23 mouse cellular contexts compared by ENCODE assay signal in genomic region chr11:102008372-102008771, GRCm38 (mm10). TPM values are rescaled to one million over a fixed set of nuclear protein-coding genes. Genes with fewer than 3 reads are reported as not detected.
DNase-seq lines count a peak whose midpoint lies in the region; ATAC-seq and TF ChIP-seq lines count a peak whose summit lies in the region.
"Had no signal": no experiment of that assay in that cellular context is flagged by ENCODE, and none has a peak within 500 bp of the region (broad histone marks: within the 10 kb centered on the region; RNA-seq: fewer than 3 reads in every experiment).

No protein-coding gene starts in this region.

- H3K36me3 ChIP-seq in heart, embryonic 10.5 days: peaks cover 33% of the 10 kb centered on the region
- H3K36me3 ChIP-seq in heart, adult 2 months (ENCODE audit: control insufficient read depth, insufficient read depth, low read length): no peaks in the 10 kb centered on the region
- 0 out of 2 replicates have a peak, but pooled peaks cover 4% of the 10 kb centered on the region for H3K36me3 ChIP-seq in heart, postnatal 0 days (replicated peaks; ENCODE audit: control insufficient read depth, insufficient read depth, low read length)
- H3K36me3 ChIP-seq in limb, embryonic 10.5 days: peaks cover 99% of the 10 kb centered on the region
- peaks cover 6% of the 10 kb centered on the region; the same call in 1 of the 2 replicates for H3K36me3 ChIP-seq in hindbrain, embryonic 11.5 days (ENCODE audit: control insufficient read depth, insufficient read depth, low read length)

- no peaks in the 10 kb centered on the region for H3K79me2 ChIP-seq in heart, adult 2 months (replicated peaks; ENCODE audit: control insufficient read depth, insufficient read depth, low read length)

- 85% methylated on average over 8 of the region's 8 CpGs for WGBS in heart, embryonic 10.5 days
- 86% methylated on average over 8 of the region's 8 CpGs for WGBS in heart, adult 2 months
- 74% methylated on average over 8 of the region's 8 CpGs for WGBS in heart, postnatal 0 days
- WGBS in limb, embryonic 10.5 days: 96% methylated on average over 8 of the region's 8 CpGs
- WGBS in hindbrain, embryonic 11.5 days: 92% methylated on average over 8 of the region's 8 CpGs

- intact Hi-C loops in heart, adult 2 months (cut with DNase I): no loop called here

- no peak for TF ChIP-seq CTCF in heart, adult 2 months (IDR thresholded peaks at IDR 0.05)
- no peak for TF ChIP-seq CTCF in heart, postnatal 0 days (IDR thresholded peaks at IDR 0.05; ENCODE audit: low read depth)

- no peak for DNase-seq in heart, embryonic 10.5 days (ENCODE audit: low spot score)
- DNase-seq in heart, adult 2 months: no peak
- no peak for DNase-seq in heart, postnatal 0 days (ENCODE audit: low spot score)
- DNase-seq in heart, adult 18-20 months: no peak
- DNase-seq in limb, embryonic 10.5 days (ENCODE audit: low spot score): no peak
- DNase-seq in ovary, postnatal 14 days (ENCODE audit: low spot score): no peak
- no peak for DNase-seq in hindbrain, embryonic 11.5 days (ENCODE audit: low spot score)
- DNase-seq: adrenal gland, adult 8-10 months; adrenal gland, postnatal 36 days; cerebellum, adult 9-11 months; cerebellum, postnatal 36 days; forebrain, postnatal 0 days; gastrocnemius, postnatal 14 days; kidney, adult 2 months had no signal

- ATAC-seq in heart, postnatal 0 days (ENCODE audit: insufficient read depth, low read depth): no peak
- no peak for ATAC-seq in hindbrain, embryonic 11.5 days (ENCODE audit: low FRiP score)
- ATAC-seq: forebrain, postnatal 0 days; hindbrain, embryonic 16.5 days; inflammation-experienced regulatory T-cells, adult 6 months had no signal

- H3K27me3 ChIP-seq in heart, embryonic 10.5 days (ENCODE audit: insufficient read depth, poor library complexity, severe bottlenecking): peaks cover 8% of the 10 kb centered on the region
- H3K27me3 ChIP-seq in heart, adult 2 months (ENCODE audit: control insufficient read depth, insufficient read depth, low read length): no peaks in the 10 kb centered on the region
- H3K27me3 ChIP-seq in heart, postnatal 0 days (ENCODE audit: control insufficient read depth, insufficient read depth, low read length): no peaks in the 10 kb centered on the region
- H3K27me3 ChIP-seq in limb, embryonic 10.5 days (ENCODE audit: low read depth, poor library complexity, severe bottlenecking): no peaks in the 10 kb centered on the region
- no peaks in the 10 kb centered on the region for H3K27me3 ChIP-seq in hindbrain, embryonic 11.5 days (ENCODE audit: control insufficient read depth, insufficient read depth, low read length)
- H3K27me3 ChIP-seq: embryonic facial prominence, embryonic 13.5 days; hindbrain, embryonic 12.5 days had no signal

- no peak for TF ChIP-seq EP300 in heart, adult 2 months (IDR thresholded peaks at IDR 0.05; ENCODE audit: insufficient read depth, low read depth, low read length)
- TF ChIP-seq EP300 in heart, postnatal 0 days (IDR thresholded peaks at IDR 0.05; ENCODE audit: low read depth): no peak

- no peak overlapping the region for H3K4me3 ChIP-seq in heart, embryonic 10.5 days
- no peak overlapping the region for H3K4me3 ChIP-seq in heart, adult 2 months
- H3K4me3 ChIP-seq in heart, postnatal 0 days (ENCODE audit: low read depth, low read length): no peak overlapping the region
- H3K4me3 ChIP-seq in limb, embryonic 10.5 days: no peak overlapping the region
- no peak overlapping the region for H3K4me3 ChIP-seq in hindbrain, embryonic 11.5 days (ENCODE audit: low read depth, low read length)
- H3K4me3 ChIP-seq: embryonic facial prominence, embryonic 13.5 days; hindbrain, embryonic 12.5 days; kidney, embryonic 15.5 days had no signal

- no peak for TF ChIP-seq POLR2A in heart, adult 2 months (IDR thresholded peaks at IDR 0.05; ENCODE audit: insufficient read depth, low read depth, low read length)

- H3K4me1 ChIP-seq in heart, embryonic 10.5 days: peaks cover 18% of the 10 kb centered on the region
- peaks cover 3% of the 10 kb centered on the region; the same call in 1 of the 2 replicates for H3K4me1 ChIP-seq in heart, adult 2 months (ENCODE audit: control insufficient read depth, insufficient read depth, low read length)
- H3K4me1 ChIP-seq in heart, postnatal 0 days (ENCODE audit: control insufficient read depth, insufficient read depth): no peaks in the 10 kb centered on the region
- H3K4me1 ChIP-seq in limb, embryonic 10.5 days: peaks cover 18% of the 10 kb centered on the region
- H3K4me1 ChIP-seq in hindbrain, embryonic 11.5 days (replicated peaks; ENCODE audit: control insufficient read depth, insufficient read depth, low read length): 0 out of 2 replicates have a peak, but pooled peaks cover 2% of the 10 kb centered on the region
- H3K4me1 ChIP-seq: embryonic facial prominence, embryonic 13.5 days; kidney, embryonic 15.5 days had no signal

- H3K9ac ChIP-seq in heart, adult 2 months (ENCODE audit: low read depth, low read length): no peak overlapping the region
- no peak overlapping the region for H3K9ac ChIP-seq in heart, postnatal 0 days (replicated peaks; ENCODE audit: low read depth, low read length)
- H3K9ac ChIP-seq in hindbrain, embryonic 11.5 days (ENCODE audit: low read depth, low read length): no peak overlapping the region
- H3K9ac ChIP-seq: embryonic facial prominence, embryonic 13.5 days; forebrain, postnatal 0 days; hindbrain, embryonic 12.5 days; kidney, embryonic 15.5 days had no signal

- no peaks in the 10 kb centered on the region for H3K9me3 ChIP-seq in heart, embryonic 10.5 days
- no peaks in the 10 kb centered on the region for H3K9me3 ChIP-seq in heart, postnatal 0 days (replicated peaks; ENCODE audit: control insufficient read depth, low read length)
- H3K9me3 ChIP-seq in limb, embryonic 10.5 days (replicated peaks): no peaks in the 10 kb centered on the region
- H3K9me3 ChIP-seq in hindbrain, embryonic 11.5 days (ENCODE audit: control insufficient read depth, low read length): no peaks in the 10 kb centered on the region
- H3K9me3 ChIP-seq: embryonic facial prominence, embryonic 13.5 days; hindbrain, embryonic 12.5 days; kidney, embryonic 15.5 days had no signal

- H3K4me2 ChIP-seq in heart, postnatal 0 days (ENCODE audit: low read depth, low read length): no peak overlapping the region
- no peak overlapping the region for H3K4me2 ChIP-seq in hindbrain, embryonic 11.5 days (replicated peaks; ENCODE audit: low read depth, low read length)
- H3K4me2 ChIP-seq: embryonic facial prominence, embryonic 13.5 days; heart, embryonic 11.5 days; hindbrain, embryonic 12.5 days; kidney, embryonic 15.5 days had no signal

- peak overlapping the region; percentile 36; the same call in 1 of the 2 replicates for H3K27ac ChIP-seq in heart, embryonic 10.5 days
- H3K27ac ChIP-seq in heart, adult 2 months: no peak overlapping the region
- H3K27ac ChIP-seq in heart, postnatal 0 days (ENCODE audit: low read depth): 0 out of 2 replicates have a peak overlapping the region, but pooled peaks have one; percentile 32
- 0 out of 2 replicates have a peak overlapping the region, but pooled peaks have one; percentile 4 for H3K27ac ChIP-seq in limb, embryonic 10.5 days
- H3K27ac ChIP-seq in hindbrain, embryonic 11.5 days (ENCODE audit: low read depth, low read length): no peak overlapping the region
- H3K27ac ChIP-seq: embryonic facial prominence, embryonic 13.5 days; hindbrain, embryonic 12.5 days; kidney, embryonic 15.5 days had no signal

RNA-seq across cellular contexts. Expression of gene Mpp3, which starts 19.9 kb away (rescaled TPM):
- polyA plus RNA-seq in heart, embryonic 10.5 days (2016; fragmentation: Nextera tagmentation; extraction: Ambion mirVana): 3.4 and 5.1 TPM in 2 replicates
- total RNA-seq in heart, adult 2 months (2021): 1 to 10 TPM; 1.4 to 1.5 TPM
- polyA plus RNA-seq in heart, adult 2 months (2012; rRNA removed): 4.5 and 5.3 TPM in 2 replicates
- total RNA-seq in heart, postnatal 0 days (2014; rRNA removed; ENCODE audit: low replicate concordance): 4.9 and 8.0 TPM in 2 replicates
- 1.7 and 2.2 TPM in 2 replicates for polyA plus RNA-seq in heart, postnatal 0 days (2015; fragmentation: Nextera tagmentation; extraction: Ambion mirVana)
- 1 to 10 TPM; 1.4 to 1.5 TPM for total RNA-seq in heart, adult 18-20 months (2021)
- polyA plus RNA-seq in limb, embryonic 10.5 days (2016; fragmentation: Nextera tagmentation; extraction: Ambion mirVana): 17.7 and 18.4 TPM in 2 replicates
- 23.3 and 26.5 TPM in 2 replicates for polyA plus RNA-seq in hindbrain, embryonic 11.5 days (2014; fragmentation: Nextera tagmentation; extraction: Ambion mirVana)

RNA-seq across cellular contexts. Expression of gene Dusp3, which starts 21.6 kb away (rescaled TPM):
- 32.3 and 47.3 TPM in 2 replicates for polyA plus RNA-seq in heart, embryonic 10.5 days (2016; fragmentation: Nextera tagmentation; extraction: Ambion mirVana)
- 100 to 1,000 TPM; 103 to 131 TPM for total RNA-seq in heart, adult 2 months (2021)
- 97.7 and 101 TPM in 2 replicates for polyA plus RNA-seq in heart, adult 2 months (2012; rRNA removed)
- 106 and 118 TPM in 2 replicates for total RNA-seq in heart, postnatal 0 days (2014; rRNA removed; ENCODE audit: low replicate concordance)
- polyA plus RNA-seq in heart, postnatal 0 days (2015; fragmentation: Nextera tagmentation; extraction: Ambion mirVana): 67.9 and 75.7 TPM in 2 replicates
- total RNA-seq in heart, adult 18-20 months (2021): 100 to 1,000 TPM; 107 to 117 TPM
- 9.2 TPM in 2 replicates for polyA plus RNA-seq in limb, embryonic 10.5 days (2016; fragmentation: Nextera tagmentation; extraction: Ambion mirVana)
- 11.4 and 12.1 TPM in 2 replicates for polyA plus RNA-seq in hindbrain, embryonic 11.5 days (2014; fragmentation: Nextera tagmentation; extraction: Ambion mirVana)

RNA-seq across cellular contexts. Expression of gene Cfap97d1, which starts 24.3 kb away (rescaled TPM):
- not detected in 2 replicates for polyA plus RNA-seq in heart, embryonic 10.5 days (2016; fragmentation: Nextera tagmentation; extraction: Ambion mirVana)
- not detected for total RNA-seq in heart, adult 2 months (2021)
- polyA plus RNA-seq in heart, adult 2 months (2012; rRNA removed): not detected in 2 replicates
- not detected in 2 replicates for total RNA-seq in heart, postnatal 0 days (2014; rRNA removed; ENCODE audit: low replicate concordance)
- polyA plus RNA-seq in heart, postnatal 0 days (2015; fragmentation: Nextera tagmentation; extraction: Ambion mirVana): not detected in 2 replicates
- total RNA-seq in heart, adult 18-20 months (2021): not detected
- polyA plus RNA-seq in limb, embryonic 10.5 days (2016; fragmentation: Nextera tagmentation; extraction: Ambion mirVana): not detected in 2 replicates
- polyA plus RNA-seq in hindbrain, embryonic 11.5 days (2014; fragmentation: Nextera tagmentation; extraction: Ambion mirVana): not detected in 2 replicates
- total RNA-seq: adrenal gland, adult 8-10 months; adrenal gland, postnatal 36 days; ES-E14; forebrain, postnatal 0 days; gastrocnemius, adult 18-20 months; gastrocnemius, postnatal 14 days; heart, postnatal 25 days had no signal
- polyA plus RNA-seq: embryonic facial prominence, embryonic 13.5 days; forebrain, postnatal 0 days; heart, embryonic 11.5 days; hindbrain, embryonic 12.5 days; hindbrain, embryonic 16.5 days; inflammation-experienced regulatory T-cells, adult 6 months; kidney, adult 2 months; kidney, embryonic 15.5 days had no signal

RNA-seq across cellular contexts. Expression of gene Cd300lg, which starts 32.9 kb away (rescaled TPM):
- 0.83 and 0.94 TPM in 2 replicates for polyA plus RNA-seq in heart, embryonic 10.5 days (2016; fragmentation: Nextera tagmentation; extraction: Ambion mirVana)
- 10 to 100 TPM; 51.6 to 70.1 TPM for total RNA-seq in heart, adult 2 months (2021)
- polyA plus RNA-seq in heart, adult 2 months (2012; rRNA removed): 102 and 143 TPM in 2 replicates
- 23.0 and 79.5 TPM in 2 replicates for total RNA-seq in heart, postnatal 0 days (2014; rRNA removed; ENCODE audit: low replicate concordance)
- polyA plus RNA-seq in heart, postnatal 0 days (2015; fragmentation: Nextera tagmentation; extraction: Ambion mirVana): 22.9 and 24.0 TPM in 2 replicates
- total RNA-seq in heart, adult 18-20 months (2021): 10 to 100 TPM; 49.0 to 52.9 TPM
- polyA plus RNA-seq in limb, embryonic 10.5 days (2016; fragmentation: Nextera tagmentation; extraction: Ambion mirVana): 0.38 and 0.45 TPM in 2 replicates
- polyA plus RNA-seq in hindbrain, embryonic 11.5 days (2014; fragmentation: Nextera tagmentation; extraction: Ambion mirVana): 0.09 and 0.13 TPM in 2 replicates
- total RNA-seq: ES-E14 had no signal

RNA-seq across cellular contexts. Expression of gene Sost, which starts 41.6 kb away (rescaled TPM):
- polyA plus RNA-seq in heart, embryonic 10.5 days (2016; fragmentation: Nextera tagmentation; extraction: Ambion mirVana): 0.36 and 0.96 TPM in 2 replicates
- total RNA-seq in heart, adult 2 months (2021): 1 to 10 TPM; 2.1 to 3.2 TPM
- 5.8 and 7.0 TPM in 2 replicates for polyA plus RNA-seq in heart, adult 2 months (2012; rRNA removed)
- total RNA-seq in heart, postnatal 0 days (2014; rRNA removed; ENCODE audit: low replicate concordance): 6.5 and 21.2 TPM in 2 replicates
- 2.7 and 2.8 TPM in 2 replicates for polyA plus RNA-seq in heart, postnatal 0 days (2015; fragmentation: Nextera tagmentation; extraction: Ambion mirVana)
- 1 to 10 TPM; 1.9 to 2.0 TPM for total RNA-seq in heart, adult 18-20 months (2021)
- 1.6 and 1.9 TPM in 2 replicates for polyA plus RNA-seq in limb, embryonic 10.5 days (2016; fragmentation: Nextera tagmentation; extraction: Ambion mirVana)
- 0.11 and 0.31 TPM in 2 replicates for polyA plus RNA-seq in hindbrain, embryonic 11.5 days (2014; fragmentation: Nextera tagmentation; extraction: Ambion mirVana)
- total RNA-seq: adrenal gland, adult 8-10 months; adrenal gland, postnatal 36 days; ES-E14; forebrain, postnatal 0 days; gastrocnemius, adult 18-20 months; gastrocnemius, postnatal 14 days had no signal
- polyA plus RNA-seq: forebrain, postnatal 0 days; inflammation-experienced regulatory T-cells, adult 6 months had no signal

Comparison
In these comparisons a context has a peak if more than half of its experiments do, and no peak if none do; other contexts are left out.
1. H3K27ac ChIP-seq: peak in heart, embryonic 10.5 days (single experiment), heart, postnatal 0 days (single experiment) and limb, embryonic 10.5 days (single experiment); none in heart, adult 2 months (single experiment) and hindbrain, embryonic 11.5 days (single experiment).